Mouse (Mus musculus) liver, postnatal 0 days (tissue): ENCODE data around the gene Cpeb3.

ENCODE experiments used
- CTCF ChIP-seq: sonication (generic); IDR thresholded peaks from 2 replicates; pipeline ENCODE4 v1.5.1; 2016; ENCODE audit warnings: antibody characterized with exemption, low read depth
- EP300 ChIP-seq: IDR thresholded peaks from 2 replicates; pipeline ENCODE4 v1.6.1; 2016; ENCODE audit warnings: antibody characterized with exemption, low read depth, mild to moderate bottlenecking

- TF ChIP-seq CTCF: no peak
- TF ChIP-seq EP300: no peak
These were observed 182.5 kb downstream of the Cpeb3 start for GRCm38 (mm10) chr19:37025839-37026319.
